Mouse (Mus musculus) cerebellum, adult 2 months (tissue): ENCODE measurements around the gene Srgap1.

Experiments used
- CTCF ChIP-seq: fragments of 200-500 bp; IDR thresholded peaks from 2 replicates; pipeline ENCODE4 v1.5.1; 2011; ENCODE audit warnings: low read depth, mild to moderate bottlenecking, control low read depth, low read length, moderate library complexity, borderline replicate concordance; ENCODE audit not compliant: insufficient read depth
- POLR2A ChIP-seq: fragments of 200-500 bp; IDR thresholded peaks from 2 replicates; pipeline ENCODE4 v1.6.1; 2011; ENCODE audit warnings: low read length, control low read depth, borderline replicate concordance; ENCODE audit not compliant: insufficient read depth

DNA sequence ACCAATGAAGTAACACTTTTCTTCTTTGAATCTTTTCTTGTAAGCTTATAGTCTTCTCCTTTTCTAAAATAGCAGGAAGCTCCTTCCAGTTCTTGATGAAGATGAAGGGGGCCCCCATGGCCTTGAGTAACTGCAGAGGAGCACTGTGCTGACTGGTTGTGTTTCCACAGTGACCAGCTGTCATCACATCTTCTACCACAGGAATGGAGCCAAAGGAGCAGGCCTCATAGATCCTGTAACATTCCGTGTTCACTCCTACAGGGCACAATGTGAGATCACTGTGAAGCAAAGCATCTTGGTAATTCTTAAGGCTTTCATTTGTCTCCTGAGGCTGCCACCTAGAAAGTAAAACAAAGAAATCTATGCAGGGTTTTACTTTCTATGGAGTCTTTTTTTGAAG lies 34.2 kb upstream of the Srgap1 start:
- TF ChIP-seq CTCF, result no peak
- no peak for TF ChIP-seq POLR2A
